Mouse (Mus musculus) midbrain, postnatal 0 days (tissue): ENCODE results near the gene Tagap1. TPM values are rescaled to one million over a fixed set of nuclear protein-coding genes. Genes with fewer than 3 reads are reported as not detected.
"Not testable (repeated sequence)": the region's sequence is repeated elsewhere in the genome, so short reads cannot be mapped to it uniquely, and the experiment has no call there.

Experiments used
- ATAC-seq: fragments of 200-750 bp; cut with Nextera tagmentation; 2 replicates; pipeline ENCODE4 v1.8.0; 2017; ENCODE audit warnings: moderate number of reproducible peaks, mild to moderate bottlenecking, moderate TSS enrichment, moderate library complexity; ENCODE audit not compliant: low FRiP score
- DNase-seq: peaks from one replicate; pipeline ENCODE4 v3.0.0-alpha.2; 2015; ENCODE audit warnings: low spot score
- H3K27ac ChIP-seq: fragments of 300-500 bp; sonication (generic); 2 replicates; pipeline ENCODE4 v1.5.1; 2014; ENCODE audit warnings: low read depth, mild to moderate bottlenecking, low read length, mixed read lengths
- H3K27me3 ChIP-seq: fragments of 300-500 bp; sonication (generic); 2 replicates; pipeline ENCODE4 v1.6.1; 2014; ENCODE audit warnings: low read length, control low read depth, mixed read lengths; ENCODE audit not compliant: insufficient read depth
- H3K36me3 ChIP-seq: fragments of 300-500 bp; sonication (generic); 2 replicates; pipeline ENCODE4 v1.6.1; 2014; ENCODE audit warnings: low read length, control low read depth, mixed read lengths; ENCODE audit not compliant: insufficient read depth
- H3K4me1 ChIP-seq: fragments of 300-500 bp; sonication (generic); 2 replicates; pipeline ENCODE4 v1.6.1; 2014; ENCODE audit warnings: mild to moderate bottlenecking, control low read depth, antibody characterized with exemption, low read length, mixed read lengths; ENCODE audit not compliant: insufficient read depth
- H3K4me2 ChIP-seq: fragments of 300-500 bp; sonication (generic); 2 replicates; pipeline ENCODE4 v1.6.1; 2014; ENCODE audit warnings: low read depth, mild to moderate bottlenecking, low read length, mixed read lengths; ENCODE audit not compliant: poor library complexity, severe bottlenecking
- H3K4me3 ChIP-seq: fragments of 300-500 bp; sonication (generic); 2 replicates; pipeline ENCODE4 v1.5.1; 2014; ENCODE audit warnings: low read depth, mild to moderate bottlenecking, low read length, moderate library complexity
- H3K9ac ChIP-seq: fragments of 300-500 bp; sonication (generic); replicated peaks from 2 replicates; pipeline ENCODE4 v1.6.1; 2014; ENCODE audit warnings: mild to moderate bottlenecking, low read length, moderate library complexity, mixed read lengths; ENCODE audit not compliant: poor library complexity, severe bottlenecking
- H3K9me3 ChIP-seq: fragments of 300-500 bp; sonication (generic); 2 replicates; pipeline ENCODE4 v1.6.1; 2016; ENCODE audit warnings: low read length, control low read depth
- CTCF ChIP-seq: IDR thresholded peaks from 2 replicates; pipeline ENCODE4 v1.5.1; 2016; ENCODE audit warnings: antibody characterized with exemption, mild to moderate bottlenecking
- WGBS: fragments of 180-500 bp; shearing (Covaris S2); extraction: QIAGEN DNeasy Blood & Tissue Kit; methylation state at CpG from one replicate; pipeline ENCODE4 v1.1.7; 2014; 5-methylcytosine and 5-hydroxymethylcytosine counted together
- polyA plus RNA-seq: library from polyadenylated mRNA; unstranded; fragments of >200 nt; fragmentation: Nextera tagmentation; extraction: Ambion mirVana; gene quantifications from 2 replicates; pipeline ENCODE4 v1.2.1, GENCODE M21; 2015
- total RNA-seq: library from RNA; depleted of rRNA; stranded (reverse); fragments of >200 nt; gene quantifications from 2 replicates; pipeline ENCODE4 v1.2.3, GENCODE M21; 2014

Gene Tagap1
- total and polyA plus RNA-seq, 2 experiments from 2014 or later = 35.8 to 57.0 TPM

DNA sequence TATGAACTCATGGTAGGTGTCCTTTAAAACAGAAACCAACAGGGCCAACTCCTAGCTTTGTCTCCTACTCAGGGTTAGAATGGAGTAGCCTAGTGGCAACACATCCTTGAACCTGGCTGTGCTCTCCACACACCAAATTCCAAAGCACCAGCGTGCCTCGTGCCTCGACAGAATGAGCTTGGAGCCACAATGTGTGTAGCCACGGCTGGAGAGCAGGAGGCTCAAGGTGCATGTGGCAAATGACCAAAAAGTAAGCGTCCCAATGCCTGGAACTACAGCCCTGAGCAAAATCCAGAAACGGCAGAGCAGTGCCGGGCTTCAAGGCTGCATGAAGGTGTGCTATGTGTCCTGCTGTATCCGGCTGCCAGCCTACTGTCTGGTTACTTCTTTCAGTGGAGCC, 10.3 kb upstream of the Tagap1 start:
- WGBS = 91% methylated on average over 7 of the region's 8 CpGs
- not testable (repeated sequence) for DNase-seq, H3K4me1 ChIP-seq, H3K4me3 ChIP-seq, H3K4me2 ChIP-seq, ATAC-seq, H3K9me3 ChIP-seq, H3K36me3 ChIP-seq, H3K27ac ChIP-seq, H3K9ac ChIP-seq, H3K27me3 ChIP-seq

DNA sequence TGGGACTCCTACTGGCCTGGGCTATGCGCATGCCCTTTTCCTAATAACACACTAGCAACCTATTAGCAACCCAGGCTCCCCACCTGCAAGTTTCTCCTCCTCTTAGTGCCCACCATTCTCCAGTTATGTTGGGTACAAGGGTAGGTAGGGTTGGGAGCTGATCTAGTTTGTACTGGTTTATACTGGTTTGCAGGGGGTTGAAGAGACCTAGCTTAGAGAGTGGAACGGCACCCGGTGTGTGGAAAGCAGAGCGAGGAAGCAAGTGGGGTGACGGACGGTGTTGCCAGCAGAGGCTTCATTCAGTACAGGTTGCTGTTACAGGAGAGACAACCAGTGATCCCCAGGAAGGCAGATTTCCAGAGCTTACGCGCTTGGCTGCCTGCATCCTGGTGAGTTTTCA, 9.4 kb upstream of the Tagap1 start, which contains the start of gene Rnaset2b:
TSS of gene Rnaset2b (plus strand) at position 301 of the 400 bp plus-strand sequence.
- H3K36me3 ChIP-seq, H3K9ac ChIP-seq, DNase-seq, H3K27ac ChIP-seq, H3K27me3 ChIP-seq, H3K4me2 ChIP-seq, H3K4me1 ChIP-seq, ATAC-seq, H3K4me3 ChIP-seq, H3K9me3 ChIP-seq: not testable (repeated sequence)
- no CpG with 5 or more reads among the region's 8 CpGs for WGBS

DNA sequence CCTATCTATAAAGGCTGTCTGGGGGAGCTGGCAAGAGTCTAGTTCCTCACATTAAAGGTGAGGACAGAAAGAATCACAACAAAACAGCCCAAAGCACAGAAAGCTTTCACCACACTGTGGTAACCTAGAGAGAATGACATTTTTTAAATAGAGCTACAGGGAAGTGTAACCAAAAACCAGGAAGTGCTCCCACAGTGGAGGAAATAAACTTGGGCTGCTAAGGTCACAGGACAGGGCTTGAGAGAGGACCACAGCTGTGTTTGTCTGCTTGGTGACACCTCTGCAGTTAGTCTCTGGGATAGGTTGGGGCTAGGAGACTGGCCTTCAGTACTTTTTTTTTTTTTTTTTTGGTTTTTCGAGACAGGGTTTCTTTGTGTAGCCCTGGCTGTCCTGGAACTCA, 6.7 kb upstream of the Tagap1 start:
- H3K9ac ChIP-seq, H3K4me2 ChIP-seq, H3K9me3 ChIP-seq, H3K27me3 ChIP-seq, DNase-seq, ATAC-seq, H3K36me3 ChIP-seq, H3K4me1 ChIP-seq, H3K4me3 ChIP-seq, H3K27ac ChIP-seq: not testable (repeated sequence)
- no CpG with 5 or more reads among the region's 1 CpGs for whole genome bisulfite sequencing

DNA sequence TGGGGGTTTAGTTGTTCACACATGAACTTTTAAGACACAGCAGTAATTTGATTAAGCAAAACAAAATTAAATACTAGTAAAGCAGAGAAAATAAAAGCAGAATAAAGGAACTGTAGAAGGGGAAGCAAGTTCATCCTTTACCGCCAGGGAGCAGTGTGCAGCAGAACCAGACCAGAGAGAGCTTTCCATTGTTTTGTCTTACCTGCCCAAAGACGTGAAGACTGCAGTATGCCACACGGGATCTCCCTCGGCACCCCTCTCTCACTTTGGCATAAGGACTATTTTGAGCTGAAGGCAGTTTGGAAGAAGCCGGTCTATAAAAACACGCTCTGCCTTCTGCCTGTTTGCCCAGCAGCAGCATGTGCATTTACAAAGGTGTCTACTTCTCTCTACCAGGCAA, 4.4 kb upstream of the Tagap1 start:
- H3K27ac ChIP-seq, ATAC-seq, H3K9ac ChIP-seq, H3K27me3 ChIP-seq, H3K4me2 ChIP-seq, H3K9me3 ChIP-seq, H3K4me3 ChIP-seq, H3K4me1 ChIP-seq, H3K36me3 ChIP-seq: not testable (repeated sequence)
- WGBS = 5% methylated on average over 6 of the region's 6 CpGs
- TF ChIP-seq CTCF = peak; percentile 67
- peak; percentile 19 for DNase-seq

DNA sequence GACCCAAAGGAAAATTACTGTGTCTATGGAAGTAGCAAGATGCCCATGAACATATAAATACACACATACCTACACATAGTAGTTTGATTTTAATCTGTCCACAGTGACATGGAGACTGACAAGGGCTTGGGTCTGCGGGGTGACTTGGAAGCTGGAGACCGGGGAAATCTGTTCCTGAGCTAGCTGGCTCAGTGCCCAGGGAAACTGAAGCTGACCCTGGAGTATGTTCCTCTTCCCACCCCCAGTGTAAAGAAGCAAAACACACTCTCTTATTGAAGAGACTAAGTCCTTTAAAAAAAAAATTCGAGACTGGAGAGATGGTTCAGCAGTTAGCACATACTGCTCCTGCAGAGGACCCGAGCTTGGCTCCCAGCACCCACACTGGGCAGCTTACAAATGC, 2.0 kb upstream of the Tagap1 start:
- H3K9ac ChIP-seq, DNase-seq, H3K36me3 ChIP-seq, H3K4me3 ChIP-seq, H3K9me3 ChIP-seq, H3K4me1 ChIP-seq, H3K27me3 ChIP-seq, ATAC-seq, H3K27ac ChIP-seq, H3K4me2 ChIP-seq: not testable (repeated sequence)
- 78% methylated on average over 4 of the region's 4 CpGs for WGBS

DNA sequence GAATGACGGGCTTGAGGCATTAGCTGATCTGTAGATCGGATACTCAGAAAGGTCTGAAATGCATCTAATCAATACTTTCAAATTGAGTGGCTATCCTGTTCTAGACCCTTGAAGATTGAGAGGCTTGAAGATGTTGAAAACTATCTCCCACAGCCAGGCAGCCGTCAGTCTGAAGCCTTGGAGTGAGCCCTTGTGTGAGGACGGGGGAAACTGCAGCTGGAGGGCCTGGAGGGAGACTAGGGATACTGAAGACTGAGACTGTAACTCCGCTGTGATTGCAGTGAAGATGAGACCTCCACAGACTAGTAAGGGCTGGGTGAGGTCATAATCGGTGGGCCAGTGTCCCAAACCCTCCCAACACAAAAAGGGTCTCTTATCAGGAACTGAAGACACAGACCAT, 1.4 kb upstream of the Tagap1 start:
- not testable (repeated sequence) for H3K27me3 ChIP-seq, H3K36me3 ChIP-seq, H3K9me3 ChIP-seq, H3K4me3 ChIP-seq, DNase-seq, ATAC-seq, H3K9ac ChIP-seq, H3K27ac ChIP-seq, H3K4me1 ChIP-seq, H3K4me2 ChIP-seq
- WGBS = 87% methylated on average over 4 of the region's 6 CpGs

DNA sequence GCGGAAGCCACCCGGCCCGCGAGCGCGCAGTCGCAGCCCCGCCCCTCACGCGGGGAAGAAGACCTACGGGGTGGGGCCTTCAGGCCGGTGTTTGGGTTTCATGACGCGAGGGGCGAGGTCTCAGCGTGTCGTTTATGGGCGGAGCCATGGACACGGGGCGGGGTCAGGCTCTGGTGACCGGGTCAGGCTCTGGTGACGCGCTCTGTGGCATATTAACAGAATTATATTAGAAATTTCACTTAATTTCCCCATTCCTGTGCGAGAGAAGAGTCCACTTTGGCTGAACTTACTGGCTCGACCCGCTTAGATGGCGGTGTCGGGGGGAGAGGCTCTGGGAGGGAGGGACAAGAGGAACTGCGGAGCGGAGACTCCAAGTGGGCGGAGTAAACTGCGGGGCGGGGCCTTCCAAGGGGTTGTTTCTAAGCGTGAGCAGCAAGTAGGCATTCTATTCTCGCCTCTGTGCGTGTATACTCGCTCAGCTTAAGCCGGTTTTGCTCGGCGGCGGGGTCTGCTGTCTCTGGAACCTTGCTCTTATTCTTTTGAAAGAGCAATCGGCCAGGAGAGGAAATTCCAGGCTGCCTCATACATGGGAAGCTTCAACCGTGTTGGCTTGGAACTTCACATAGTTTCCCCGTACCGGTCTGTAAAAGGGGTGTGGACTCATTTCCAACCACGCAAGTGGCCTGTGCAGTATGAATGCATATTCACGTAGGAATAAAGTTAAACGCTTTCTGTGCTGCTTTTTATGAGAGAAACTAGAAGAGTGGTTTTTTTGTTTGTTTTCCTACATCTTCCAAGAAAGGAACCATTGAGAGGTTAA, 435 bp upstream of the Tagap1 start:
- under 1% methylated on average over 12 of the region's 48 CpGs for WGBS
- peak overlapping the region; percentile 32; the same call in 1 of the 2 replicates for H3K4me2 ChIP-seq
- peak; percentile 98 for ATAC-seq
- H3K9me3 ChIP-seq, DNase-seq, H3K27me3 ChIP-seq, H3K9ac ChIP-seq, H3K36me3 ChIP-seq, H3K4me1 ChIP-seq, H3K27ac ChIP-seq: not testable (repeated sequence)
- peak overlapping the region; percentile 38 for H3K4me3 ChIP-seq

DNA sequence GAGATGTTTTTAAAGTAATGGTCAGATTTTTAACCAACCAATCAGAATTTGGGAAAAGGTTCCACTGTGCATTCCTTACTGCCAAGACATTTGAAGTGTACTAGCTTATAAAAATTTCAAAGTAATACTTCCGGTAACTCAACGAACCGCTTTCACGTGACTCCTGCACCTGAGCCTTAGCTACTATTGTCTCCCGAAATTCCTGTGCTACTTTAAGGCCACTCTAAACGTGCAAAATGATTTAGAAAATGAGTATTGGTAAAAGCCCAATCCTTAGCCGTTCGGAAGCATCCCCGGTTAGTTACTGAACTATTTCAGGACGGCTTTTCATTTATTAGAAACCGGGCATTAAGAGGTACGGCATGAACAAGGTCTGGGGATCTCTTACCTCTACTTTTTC, 607 bp downstream of the Tagap1 start:
- H3K27ac ChIP-seq, H3K4me1 ChIP-seq, H3K9ac ChIP-seq, ATAC-seq, H3K27me3 ChIP-seq, H3K36me3 ChIP-seq, DNase-seq, H3K9me3 ChIP-seq: not testable (repeated sequence)
- Histone ChIP-seq H3K4me2 (peak overlapping the region; percentile 36; the same call in 1 of the 2 replicates), H3K4me3 (peak overlapping the region; percentile 38)
- 0% methylated on average over 12 of the region's 12 CpGs for WGBS
